In the genomic region with DNA sequence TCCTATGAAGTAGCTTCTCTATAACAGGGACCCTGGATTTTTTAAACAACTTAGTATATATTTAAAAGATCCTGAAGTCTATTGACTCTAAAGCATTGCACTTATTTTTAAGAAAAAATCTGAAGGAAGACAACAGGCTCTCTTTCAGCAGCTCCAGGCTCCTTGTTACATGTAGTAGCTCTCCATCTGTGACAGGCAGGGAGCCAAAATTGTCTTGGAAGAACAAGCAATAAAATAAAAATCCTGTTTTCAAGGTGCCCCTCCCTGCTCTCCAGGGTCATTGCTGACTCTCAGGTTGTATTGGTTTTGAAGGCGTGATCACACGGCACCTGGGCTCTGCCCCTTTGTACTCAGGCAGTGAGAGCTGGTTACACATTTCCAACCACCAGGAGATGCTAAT, we compare ENCODE assay signal across 11 mouse cellular contexts.
A peak's percentile ranks its signal among the peaks of the same experiment; 100 is the strongest.
DNase-seq lines count a peak whose midpoint lies in the region.
"Had no signal": no experiment of that assay in that cellular context is flagged by ENCODE, and none has a peak within 500 bp of the region (broad histone marks: within the 10 kb centered on the region; RNA-seq: fewer than 3 reads in every experiment).

No protein-coding gene starts in this region.

- intact Hi-C loops in heart, postnatal 25 days (cut with DNase I) = no loop called here

- peak; percentile 5 for DNase-seq in cerebellum, adult 9-10 months
- DNase-seq in cerebellum, postnatal 4 days (ENCODE audit: low spot score in 2 of 2) = no peak
- DNase-seq in frontal cortex, postnatal 14 days (ENCODE audit: low spot score in 2 of 2) = peak; percentile 10 to 21
- peak; percentile 2 for DNase-seq in left cerebral cortex, adult 11 months (ENCODE audit: low spot score)
- DNase-seq in right cerebral cortex, postnatal 25 days = peak; percentile 44
- DNase-seq in heart, postnatal 25 days (ENCODE audit: low spot score) = no peak
- no peak for DNase-seq in thymus, postnatal 10 days (ENCODE audit: low spot score in 2 of 2)
- DNase-seq in adrenal gland, postnatal 4 days (ENCODE audit: low spot score in 2 of 2) = no peak
- DNase-seq: heart, adult 18-20 months; kidney, adult 11 months; thymus, postnatal 14 days had no signal

Comparison
In these comparisons a context has a peak if more than half of its experiments do, and no peak if none do; other contexts are left out.
1. DNase-seq: peak in cerebellum, adult 9-10 months (single experiment), frontal cortex, postnatal 14 days (2 of 2), left cerebral cortex, adult 11 months (single experiment) and right cerebral cortex, postnatal 25 days (single experiment); none in cerebellum, postnatal 4 days (0 of 2), heart, postnatal 25 days (single experiment), thymus, postnatal 10 days (0 of 2) and adrenal gland, postnatal 4 days (0 of 2).